Mouse (Mus musculus) intestine, postnatal 0 days (tissue): Measurements from ENCODE around the gene Kcnrg. TPM values are rescaled to one million over a fixed set of nuclear protein-coding genes. Genes with fewer than 3 reads are reported as not detected.
"Not testable (repeated sequence)": the region's sequence is repeated elsewhere in the genome, so short reads cannot be mapped to it uniquely, and the experiment has no call there.

Experiments
- ATAC-seq: fragments of 200-750 bp; cut with Nextera tagmentation; 2 replicates; pipeline ENCODE4 v1.8.0; 2017; ENCODE audit warnings: mild to moderate bottlenecking, moderate TSS enrichment, moderate library complexity
- H3K27ac ChIP-seq: fragments of 300-500 bp; sonication (generic); 2 replicates; pipeline ENCODE4 v1.5.1; 2014; ENCODE audit warnings: mild to moderate bottlenecking, low read depth, low read length, moderate library complexity
- H3K27me3 ChIP-seq: fragments of 300-500 bp; sonication (generic); replicated peaks from 2 replicates; pipeline ENCODE4 v1.6.1; 2014; ENCODE audit warnings: low read length, mixed read lengths; ENCODE audit not compliant: control insufficient read depth, insufficient read depth
- H3K36me3 ChIP-seq: fragments of 300-500 bp; sonication (generic); 2 replicates; pipeline ENCODE4 v1.6.1; 2014; ENCODE audit warnings: mild to moderate bottlenecking, moderate library complexity; ENCODE audit not compliant: control insufficient read depth, insufficient read depth
- H3K4me1 ChIP-seq: fragments of 300-500 bp; sonication (generic); replicated peaks from 2 replicates; pipeline ENCODE4 v1.6.1; 2014; ENCODE audit warnings: antibody characterized with exemption, low read length, mixed read lengths; ENCODE audit not compliant: control insufficient read depth, insufficient read depth
- H3K4me2 ChIP-seq: fragments of 300-500 bp; sonication (generic); replicated peaks from 2 replicates; pipeline ENCODE4 v1.6.1; 2014; ENCODE audit warnings: low read depth, mild to moderate bottlenecking, moderate library complexity
- H3K4me3 ChIP-seq: fragments of 300-500 bp; sonication (generic); 2 replicates; pipeline ENCODE4 v1.5.1; 2014; ENCODE audit warnings: low read depth, low read length
- H3K9ac ChIP-seq: fragments of 300-500 bp; sonication (generic); 2 replicates; pipeline ENCODE4 v1.6.1; 2014; ENCODE audit warnings: mild to moderate bottlenecking, low read depth, low read length
- H3K9me3 ChIP-seq: fragments of 300-500 bp; sonication (generic); 2 replicates; pipeline ENCODE4 v1.6.1; 2016; ENCODE audit warnings: mixed run types; ENCODE audit not compliant: control insufficient read depth
- CTCF ChIP-seq: sonication (generic); IDR thresholded peaks from 2 replicates; pipeline ENCODE4 v1.5.1; 2016; ENCODE audit warnings: low read depth, mild to moderate bottlenecking, control low read depth, antibody characterized with exemption, moderate library complexity
- WGBS: fragments of 180-500 bp; shearing (Covaris S2); extraction: QIAGEN DNeasy Blood & Tissue Kit; methylation state at CpG from one replicate; pipeline ENCODE4 v1.1.7; 2014; 5-methylcytosine and 5-hydroxymethylcytosine counted together
- polyA plus RNA-seq: library from polyadenylated mRNA; unstranded; fragments of >200 nt; fragmentation: Nextera tagmentation; extraction: Ambion mirVana; gene quantifications from 2 replicates; pipeline ENCODE4 v1.2.1, GENCODE M21; 2015

Gene Kcnrg
- polyA plus RNA-seq, 1 experiment from 2014 or later = 0.25 TPM

- Histone ChIP-seq H3K9me3 (no peaks in the 10 kb centered on the region), H3K4me3 (no peak overlapping the region), H3K27ac (no peak overlapping the region), H3K4me2 (no peak overlapping the region), H3K4me1 (no peaks in the 10 kb centered on the region), H3K9ac (no peak overlapping the region), H3K27me3 (no peaks in the 10 kb centered on the region), H3K36me3 (peaks cover 7% of the 10 kb centered on the region; the same call in 1 of the 2 replicates)
- no peak for ATAC-seq
- TF ChIP-seq CTCF = no peak
- WGBS = 71% methylated on average over 9 of the region's 9 CpGs
These were observed 5.9 kb upstream of the Kcnrg start for GRCm38 (mm10) chr14:61601348-61601747.

- Histone ChIP-seq H3K4me1 (no peaks in the 10 kb centered on the region), H3K27me3 (no peaks in the 10 kb centered on the region), H3K27ac (no peak overlapping the region), H3K36me3 (peaks cover 9% of the 10 kb centered on the region; the same call in 1 of the 2 replicates), H3K9ac (no peak overlapping the region), H3K4me3 (no peak overlapping the region), H3K4me2 (no peak overlapping the region), H3K9me3 (no peaks in the 10 kb centered on the region)
- no peak for TF ChIP-seq CTCF
- ATAC-seq = no peak
- WGBS = 82% methylated on average over 8 of the region's 8 CpGs
These were observed 4.0 kb upstream of the Kcnrg start for GRCm38 (mm10) chr14:61603069-61603755.

GRCm38 (mm10) chr14:61604081-61604480 is 3.2 kb upstream of the Kcnrg start:
- ATAC-seq = no peak
- H3K4me2 ChIP-seq = no peak overlapping the region
- H3K4me1 ChIP-seq = no peaks in the 10 kb centered on the region
- 90% methylated on average over 3 of the region's 3 CpGs for WGBS
- TF ChIP-seq CTCF = no peak
- no peak overlapping the region for H3K4me3 ChIP-seq
- H3K9me3 ChIP-seq = no peaks in the 10 kb centered on the region
- H3K27me3 ChIP-seq = no peaks in the 10 kb centered on the region
- no peak overlapping the region for H3K9ac ChIP-seq
- H3K36me3 ChIP-seq = peaks cover 9% of the 10 kb centered on the region; the same call in 1 of the 2 replicates
- H3K27ac ChIP-seq = no peak overlapping the region

- H3K27ac ChIP-seq, H3K4me2 ChIP-seq, H3K4me3 ChIP-seq, H3K9ac ChIP-seq, ATAC-seq, H3K9me3 ChIP-seq, H3K27me3 ChIP-seq, H3K4me1 ChIP-seq, H3K36me3 ChIP-seq: not testable (repeated sequence)
- WGBS = 89% methylated on average over 2 of the region's 2 CpGs
These were observed 1.2 kb upstream of the Kcnrg start for GRCm38 (mm10) chr14:61606088-61606487.

GRCm38 (mm10) chr14:61611766-61612165 is 4.5 kb downstream of the Kcnrg start:
- no peaks in the 10 kb centered on the region for H3K4me1 ChIP-seq
- no peak overlapping the region for H3K4me3 ChIP-seq
- no peaks in the 10 kb centered on the region for H3K36me3 ChIP-seq
- no peak for ATAC-seq
- H3K27me3 ChIP-seq = no peaks in the 10 kb centered on the region
- H3K9me3 ChIP-seq = no peaks in the 10 kb centered on the region
- H3K4me2 ChIP-seq = no peak overlapping the region
- no peak for TF ChIP-seq CTCF
- no peak overlapping the region for H3K27ac ChIP-seq
- H3K9ac ChIP-seq = no peak overlapping the region
- WGBS = 71% methylated on average over 5 of the region's 5 CpGs

GRCm38 (mm10) chr14:61613319-61613718 is 6.1 kb downstream of the Kcnrg start:
- Histone ChIP-seq H3K27me3 (no peaks in the 10 kb centered on the region), H3K4me3 (no peak overlapping the region), H3K9ac (no peak overlapping the region), H3K27ac (no peak overlapping the region), H3K4me1 (no peaks in the 10 kb centered on the region), H3K9me3 (no peaks in the 10 kb centered on the region), H3K4me2 (no peak overlapping the region), H3K36me3 (no peaks in the 10 kb centered on the region)
- no peak for ATAC-seq
- TF ChIP-seq CTCF = no peak
- 91% methylated on average over 2 of the region's 2 CpGs for WGBS
